Mouse (Mus musculus) intestine, embryonic 14.5 days (tissue): ENCODE measurements around the gene Adssl1. TPM values are rescaled to one million over a fixed set of nuclear protein-coding genes. Genes with fewer than 3 reads are reported as not detected.

ENCODE experiments used
- ATAC-seq: fragments of 200-750 bp; cut with Nextera tagmentation; replicated peaks from 2 replicates; pipeline ENCODE4 v1.8.0; 2017; ENCODE audit warnings: low read depth, moderate number of reproducible peaks, moderate TSS enrichment, moderate library complexity; ENCODE audit not compliant: low FRiP score, low TSS enrichment
- DNase-seq: peaks from one replicate; pipeline ENCODE4 v3.0.0-alpha.2; 2018; ENCODE audit warnings: low spot score
- H3K27ac ChIP-seq: fragments of 300-500 bp; sonication (generic); 2 replicates; pipeline ENCODE4 v1.5.1; 2014; ENCODE audit warnings: low read depth, mild to moderate bottlenecking, control low read depth
- H3K27me3 ChIP-seq: fragments of 300-500 bp; sonication (generic); replicated peaks from 2 replicates; pipeline ENCODE4 v1.6.1; 2014; ENCODE audit warnings: low read length, control low read depth; ENCODE audit not compliant: control insufficient read depth, insufficient read depth
- H3K36me3 ChIP-seq: fragments of 300-500 bp; sonication (generic); 2 replicates; pipeline ENCODE4 v1.6.1; 2014; ENCODE audit warnings: low read length, control low read depth; ENCODE audit not compliant: control insufficient read depth, insufficient read depth
- H3K4me1 ChIP-seq: fragments of 300-500 bp; sonication (generic); replicated peaks from 2 replicates; pipeline ENCODE4 v1.6.1; 2014; ENCODE audit warnings: low read length, control low read depth, mixed read lengths; ENCODE audit not compliant: control insufficient read depth, insufficient read depth
- H3K4me2 ChIP-seq: fragments of 300-500 bp; sonication (generic); 2 replicates; pipeline ENCODE4 v1.6.1; 2014; ENCODE audit warnings: low read length
- H3K4me3 ChIP-seq: fragments of 300-500 bp; sonication (generic); 2 replicates; pipeline ENCODE4 v1.5.1; 2014; ENCODE audit warnings: low read depth, low read length, control low read depth, mixed read lengths
- H3K9ac ChIP-seq: fragments of 300-500 bp; sonication (generic); 2 replicates; pipeline ENCODE4 v1.6.1; 2014; ENCODE audit warnings: mild to moderate bottlenecking, low read length
- H3K9me3 ChIP-seq: fragments of 300-500 bp; sonication (generic); 2 replicates; pipeline ENCODE4 v1.6.1; 2016; ENCODE audit warnings: low read length, control low read depth; ENCODE audit not compliant: control insufficient read depth
- WGBS: fragments of 180-500 bp; shearing (Covaris S2); extraction: QIAGEN DNeasy Blood & Tissue Kit; methylation state at CpG from one replicate; pipeline ENCODE4 v1.1.7; 2014; 5-methylcytosine and 5-hydroxymethylcytosine counted together
- polyA plus RNA-seq: library from polyadenylated mRNA; unstranded; fragments of >200 nt; fragmentation: Nextera tagmentation; extraction: Ambion mirVana; gene quantifications from 2 replicates; pipeline ENCODE4 v1.2.1, GENCODE M21; 2014

Gene Adssl1
- polyA plus RNA-seq, 1 experiment from 2014 or later = 1.8 TPM

DNA sequence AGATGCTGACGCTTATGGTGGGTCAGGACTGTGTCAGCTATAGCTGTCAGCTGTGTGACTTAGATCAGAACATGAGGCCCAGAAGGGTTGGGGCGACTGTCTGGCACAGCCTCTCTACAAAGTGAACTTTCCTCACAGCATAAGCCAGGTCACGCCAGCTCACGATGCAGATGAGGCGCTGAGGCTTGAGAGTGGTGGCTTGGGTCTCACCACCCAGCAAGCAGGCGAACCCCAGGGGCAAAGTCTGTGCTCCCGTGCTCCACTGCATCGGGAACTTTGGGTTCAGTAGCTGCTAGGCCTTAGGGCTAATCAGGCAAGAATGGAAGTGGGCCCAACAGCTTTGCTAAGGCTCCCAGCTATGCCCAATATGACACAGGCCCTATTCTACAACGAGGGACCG lies 10.8 kb upstream of the Adssl1 start:
- peaks cover 10% of the 10 kb centered on the region; the same call in 1 of the 2 replicates for H3K36me3 ChIP-seq
- no peak for ATAC-seq
- no peak overlapping the region for H3K9ac ChIP-seq
- no peak overlapping the region for H3K27ac ChIP-seq
- no peak overlapping the region for H3K4me2 ChIP-seq
- DNase-seq = no peak
- no peaks in the 10 kb centered on the region for H3K27me3 ChIP-seq
- H3K4me3 ChIP-seq = no peak overlapping the region
- 0 out of 2 replicates have a peak, but pooled peaks cover 6% of the 10 kb centered on the region for H3K4me1 ChIP-seq
- WGBS = 87% methylated on average over 10 of the region's 10 CpGs
- H3K9me3 ChIP-seq = no peaks in the 10 kb centered on the region

- Histone ChIP-seq H3K27ac (no peak overlapping the region), H3K4me3 (no peak overlapping the region), H3K27me3 (peaks cover 21% of the 10 kb centered on the region), H3K36me3 (no peaks in the 10 kb centered on the region), H3K9me3 (no peaks in the 10 kb centered on the region), H3K4me1 (peaks cover 23% of the 10 kb centered on the region; the same call in 1 of the 2 replicates), H3K4me2 (no peak overlapping the region), H3K9ac (no peak overlapping the region)
- 42% methylated on average over 9 of the region's 9 CpGs for WGBS
- ATAC-seq (no peak), DNase-seq (no peak)
Measured at GRCm38 (mm10) chr12:112616668-112617067, 3.2 kb upstream of the Adssl1 start.

- H3K27me3 ChIP-seq = peaks cover 23% of the 10 kb centered on the region
- no peak overlapping the region for H3K27ac ChIP-seq
- H3K4me3 ChIP-seq = no peak overlapping the region
- ATAC-seq (no peak), DNase-seq (no peak)
- peaks cover 23% of the 10 kb centered on the region; the same call in 1 of the 2 replicates for H3K4me1 ChIP-seq
- no peaks in the 10 kb centered on the region for H3K36me3 ChIP-seq
- H3K9me3 ChIP-seq = no peaks in the 10 kb centered on the region
- no peak overlapping the region for H3K9ac ChIP-seq
- WGBS = 89% methylated on average over 11 of the region's 11 CpGs
- H3K4me2 ChIP-seq = no peak overlapping the region
Measured at GRCm38 (mm10) chr12:112617184-112617583, 2.7 kb upstream of the Adssl1 start.

DNA sequence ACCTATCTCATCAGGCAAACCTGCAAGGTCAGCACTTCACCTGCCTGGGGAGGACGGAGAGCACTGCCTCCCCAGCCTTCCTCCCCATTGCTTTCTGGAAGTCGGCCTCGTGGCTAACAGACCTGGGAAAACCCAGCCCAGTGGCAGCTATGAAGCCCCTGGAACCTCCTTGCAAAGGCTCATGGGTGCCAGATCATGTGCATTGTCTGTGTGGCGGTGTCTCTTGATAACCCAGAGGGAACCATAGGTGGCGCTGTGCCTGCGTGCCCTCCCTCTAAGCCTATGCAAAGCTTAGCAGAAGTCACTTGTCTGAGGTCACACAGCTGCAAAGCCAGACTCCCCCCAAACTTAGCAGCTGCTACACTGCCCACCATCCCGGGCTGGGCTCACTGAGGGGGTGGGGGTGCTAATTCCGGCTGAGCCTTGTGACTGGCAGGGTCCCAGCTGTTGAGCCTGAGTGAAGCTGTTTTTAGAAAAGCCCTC lies 1.9 kb upstream of the Adssl1 start:
- Histone ChIP-seq H3K27me3 (peaks cover 23% of the 10 kb centered on the region), H3K36me3 (no peaks in the 10 kb centered on the region), H3K4me3 (no peak overlapping the region), H3K27ac (no peak overlapping the region), H3K9ac (no peak overlapping the region), H3K9me3 (no peaks in the 10 kb centered on the region), H3K4me2 (no peak overlapping the region), H3K4me1 (peaks cover 23% of the 10 kb centered on the region; the same call in 1 of the 2 replicates)
- ATAC-seq (peak; percentile 21; the same call in 1 of the 2 replicates), DNase-seq (peak; percentile 75)
- WGBS = 13% methylated on average over 8 of the region's 8 CpGs

DNA sequence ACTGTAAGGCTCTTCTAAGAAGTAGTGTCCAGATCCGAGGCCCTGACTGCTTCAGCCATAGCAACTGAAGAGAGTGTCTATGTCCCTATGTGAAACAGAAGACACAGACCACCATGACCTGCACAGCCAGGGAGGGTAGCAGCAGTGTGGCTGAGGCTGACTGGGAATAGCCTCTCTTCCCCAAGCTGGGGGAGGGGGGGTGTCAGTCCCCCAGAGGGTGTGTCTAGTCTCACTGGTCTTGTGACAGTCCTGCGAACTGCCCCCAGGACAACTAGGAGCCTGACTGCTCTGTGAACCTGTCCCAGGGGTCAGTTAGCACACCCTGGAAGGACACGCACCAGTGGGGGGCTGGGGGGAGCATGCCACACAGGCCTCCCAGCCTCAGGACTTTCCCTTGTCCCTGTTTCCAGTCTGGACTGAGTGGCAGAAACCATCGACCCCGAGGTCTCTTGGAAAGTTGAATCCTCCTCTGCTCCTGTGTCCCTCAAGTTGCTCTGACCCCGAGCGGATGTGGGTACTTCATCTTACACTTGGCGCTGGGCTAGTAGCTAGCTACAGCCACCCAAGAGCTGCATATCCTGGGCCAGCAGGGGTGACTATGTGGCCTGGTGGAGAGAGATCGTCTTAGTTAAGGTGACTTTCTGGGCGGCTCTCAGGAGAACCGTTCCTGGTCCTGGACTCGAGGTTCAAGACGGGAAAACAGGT lies 712 bp upstream of the Adssl1 start:
- WGBS = 25% methylated on average over 13 of the region's 13 CpGs
- Histone ChIP-seq H3K36me3 (no peaks in the 10 kb centered on the region), H3K9ac (no peak overlapping the region), H3K9me3 (no peaks in the 10 kb centered on the region), H3K27me3 (peaks cover 23% of the 10 kb centered on the region), H3K4me3 (peak overlapping the region; percentile 44; the same call in 1 of the 2 replicates), H3K4me1 (peaks cover 23% of the 10 kb centered on the region; the same call in 1 of the 2 replicates), H3K4me2 (peak overlapping the region; percentile 99), H3K27ac (no peak overlapping the region)
- no peak for DNase-seq
- ATAC-seq = no peak

GRCm38 (mm10) chr12:112620354-112621061 lies 663 bp downstream of the Adssl1 start:
- peak overlapping the region; percentile 99 for H3K4me2 ChIP-seq
- peak overlapping the region; percentile 44 for H3K4me3 ChIP-seq
- H3K4me1 ChIP-seq = peaks cover 23% of the 10 kb centered on the region; the same call in 1 of the 2 replicates
- DNase-seq = no peak
- peaks cover 23% of the 10 kb centered on the region for H3K27me3 ChIP-seq
- no peaks in the 10 kb centered on the region for H3K9me3 ChIP-seq
- no peaks in the 10 kb centered on the region for H3K36me3 ChIP-seq
- 14% methylated on average over 16 of the region's 16 CpGs for WGBS
- H3K9ac ChIP-seq = peak overlapping the region; percentile 51; the same call in 1 of the 2 replicates
- no peak overlapping the region for H3K27ac ChIP-seq
- peak; percentile 33; the same call in 1 of the 2 replicates for ATAC-seq

DNA sequence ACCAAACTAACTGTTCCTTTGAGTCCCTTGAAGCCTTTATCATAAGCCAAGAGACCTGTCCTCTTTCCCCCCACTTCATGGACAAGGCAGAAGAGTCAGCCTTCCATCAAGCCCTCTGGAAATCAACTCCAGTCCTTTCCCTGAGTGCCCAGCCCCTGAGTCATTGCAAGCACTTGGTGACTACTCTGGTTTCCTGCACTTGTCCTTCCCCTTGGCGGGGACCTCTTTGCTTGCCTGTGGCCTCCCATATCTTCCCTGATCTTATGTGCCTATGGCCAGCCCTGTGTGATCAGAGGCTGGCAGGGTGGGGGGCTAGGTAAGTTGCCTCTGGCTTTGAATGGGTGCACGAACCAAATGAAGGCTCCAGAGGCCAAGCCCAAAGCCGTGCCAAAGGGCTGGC lies 2.1 kb downstream of the Adssl1 start:
- Histone ChIP-seq H3K27me3 (peaks cover 23% of the 10 kb centered on the region), H3K9ac (no peak overlapping the region), H3K4me2 (no peak overlapping the region), H3K36me3 (no peaks in the 10 kb centered on the region), H3K9me3 (no peaks in the 10 kb centered on the region), H3K27ac (no peak overlapping the region), H3K4me3 (no peak overlapping the region), H3K4me1 (peaks cover 23% of the 10 kb centered on the region; the same call in 1 of the 2 replicates)
- DNase-seq = no peak
- 84% methylated on average over 3 of the region's 3 CpGs for WGBS
- ATAC-seq = no peak

- 19% methylated on average over 2 of the region's 2 CpGs for WGBS
- no peak for ATAC-seq
Measured at GRCm38 (mm10) chr12:112623742-112624141, 3.9 kb downstream of the Adssl1 start.

More at GRCm38 (mm10) chr12:112623742-112624141, 3.9 kb downstream of the Adssl1 start:
- Histone ChIP-seq H3K4me3 (no peak overlapping the region), H3K27ac (no peak overlapping the region), H3K36me3 (no peaks in the 10 kb centered on the region), H3K4me2 (no peak overlapping the region), H3K4me1 (peaks cover 15% of the 10 kb centered on the region), H3K9ac (no peak overlapping the region), H3K9me3 (no peaks in the 10 kb centered on the region), H3K27me3 (peaks cover 22% of the 10 kb centered on the region)
- DNase-seq = peak; percentile 91
